Mouse (Mus musculus) cerebellum, postnatal 10 days (tissue): ENCODE data around the gene 2410004B18Rik.
"Not testable (repeated sequence)": the region's sequence is repeated elsewhere in the genome, so short reads cannot be mapped to it uniquely, and the experiment has no call there.

Experiments used
- DNase-seq, 2 experiments: peaks; one replicate each; pipeline ENCODE4 v3.0.0; 2021; ENCODE audit warnings: mixed read lengths in 2 of 2

2410004B18Rik gene

DNA sequence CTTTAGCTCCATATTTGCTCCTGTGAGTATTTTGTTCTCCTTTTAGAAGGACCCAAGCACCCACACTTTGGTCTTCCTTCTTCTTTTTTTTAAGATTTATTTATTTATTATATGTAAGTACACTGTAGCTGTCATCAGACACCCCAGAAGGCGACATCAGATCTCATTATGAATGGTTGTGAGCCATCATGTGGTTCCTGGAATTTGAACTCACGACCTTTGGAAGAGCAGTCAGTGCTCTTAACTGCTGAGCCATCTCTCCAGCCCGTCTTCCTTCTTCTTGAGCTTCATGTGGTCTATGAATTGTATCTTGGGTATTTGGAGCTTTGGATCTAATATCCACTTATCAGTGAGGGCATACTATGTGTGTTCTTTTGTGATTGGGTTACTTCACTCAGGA, 27.8 kb downstream of the 2410004B18Rik start:
- DNase-seq: not testable (repeated sequence)

DNA sequence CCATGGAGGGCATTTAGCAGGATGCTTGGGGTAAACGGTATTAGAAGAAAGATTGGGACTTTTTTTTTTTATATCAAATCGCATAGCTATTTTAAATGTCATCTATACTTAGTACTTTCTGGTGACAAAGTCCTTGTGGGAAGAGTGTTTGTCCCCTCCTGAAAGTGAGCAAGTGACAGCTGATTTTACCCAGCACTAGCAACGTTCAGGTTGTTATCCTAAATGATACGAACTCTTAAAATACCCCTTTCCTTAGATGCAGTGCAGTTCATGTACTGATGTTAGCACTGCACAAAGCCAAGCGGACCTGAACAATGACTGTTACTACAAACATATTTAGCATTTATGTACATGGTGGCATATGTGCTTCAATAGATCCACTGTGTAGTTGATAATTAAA, 29.0 kb downstream of the 2410004B18Rik start:
- no peak for DNase-seq

DNA sequence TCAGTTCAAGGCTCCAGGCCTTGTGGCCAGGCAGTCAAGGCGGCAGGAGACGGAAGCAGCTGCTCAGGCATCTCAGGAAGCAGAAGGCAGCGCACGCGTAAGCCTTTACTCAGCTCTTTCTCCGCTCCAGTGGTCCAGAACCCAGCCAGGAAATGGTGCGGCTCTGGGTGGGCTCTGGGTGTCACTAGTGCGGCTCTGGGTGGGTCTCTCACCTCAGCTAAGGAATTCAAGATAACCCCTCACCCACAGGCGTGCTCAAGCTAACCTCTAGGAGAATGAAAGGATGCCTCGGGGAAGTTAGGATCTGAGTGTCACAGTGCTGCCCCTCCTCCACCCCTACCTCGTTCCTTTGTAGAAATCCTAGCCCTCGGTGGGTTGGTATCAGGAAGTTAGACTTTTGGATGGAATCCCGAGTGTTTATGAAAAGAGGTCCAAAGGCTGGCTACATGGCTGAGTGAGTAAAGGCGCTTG, 31.3 kb downstream of the 2410004B18Rik start:
- no peak for DNase-seq

DNA sequence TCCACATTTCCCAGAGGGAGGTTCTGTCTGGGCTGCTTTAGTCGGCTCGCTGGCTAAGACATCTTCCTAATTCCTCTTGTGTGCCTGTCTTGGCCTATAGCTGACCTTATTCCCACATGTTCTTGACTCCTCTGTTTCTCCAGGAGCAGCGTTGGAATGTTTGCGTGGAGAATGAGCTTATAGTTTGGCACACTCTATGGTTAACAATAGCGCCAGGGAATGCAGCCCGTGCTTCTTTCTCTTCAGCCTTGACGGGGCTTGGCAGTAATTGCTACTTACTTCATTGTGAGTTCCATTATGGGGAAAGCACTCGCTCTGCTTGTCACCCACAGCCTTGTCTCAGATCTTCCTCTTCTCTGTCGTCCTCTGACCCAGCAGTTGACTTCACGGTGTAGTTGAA, 33.7 kb downstream of the 2410004B18Rik start:
- DNase-seq: no peak

DNA sequence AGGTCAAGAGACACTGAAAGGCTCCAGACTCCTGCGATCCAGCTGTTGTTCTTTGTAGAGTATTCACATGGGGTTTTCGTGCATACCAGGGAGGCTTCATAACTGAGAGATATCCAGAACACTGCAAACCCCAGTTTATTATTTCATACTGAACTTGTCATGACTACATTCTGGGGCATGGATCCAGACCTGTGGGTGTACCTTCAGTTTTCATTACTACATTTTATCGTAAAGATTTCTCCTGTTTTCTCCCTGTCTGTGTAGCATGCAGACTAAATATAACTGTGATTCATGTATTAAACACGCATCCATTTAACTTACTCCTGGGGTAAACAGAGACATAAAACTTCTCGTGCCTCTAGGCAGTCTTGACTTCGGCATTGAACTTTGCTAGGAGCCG, 37.2 kb downstream of the 2410004B18Rik start:
- DNase-seq: no peak

DNA sequence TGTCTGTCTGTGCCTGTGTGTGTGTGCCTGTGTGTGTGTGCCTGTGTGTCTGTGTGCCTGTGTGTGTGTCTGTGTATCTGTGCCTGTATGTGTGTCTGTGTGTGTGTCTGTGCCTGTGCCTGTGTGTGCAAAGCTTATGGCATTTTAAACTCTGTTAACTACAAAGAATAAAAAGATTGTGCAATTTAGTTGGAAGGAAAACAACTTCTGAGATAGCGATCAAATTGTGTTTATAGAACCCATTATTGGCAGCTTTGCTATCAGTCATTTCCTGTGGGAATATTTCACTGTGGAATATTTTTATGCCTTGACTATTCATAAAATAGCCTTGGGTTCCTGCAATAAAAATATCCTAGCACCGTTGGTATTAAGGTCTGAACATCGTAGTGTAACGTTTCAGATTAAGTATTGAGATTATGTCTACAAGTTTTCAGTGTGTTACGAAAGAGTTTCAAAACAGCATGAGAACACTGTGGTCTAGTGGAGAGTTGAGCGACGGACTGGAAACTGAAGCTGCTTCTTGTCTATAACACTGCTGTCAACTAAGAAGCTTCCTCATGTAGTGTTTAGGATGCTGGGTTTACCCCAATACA, 47.6 kb downstream of the 2410004B18Rik start:
- no peak for DNase-seq

DNA sequence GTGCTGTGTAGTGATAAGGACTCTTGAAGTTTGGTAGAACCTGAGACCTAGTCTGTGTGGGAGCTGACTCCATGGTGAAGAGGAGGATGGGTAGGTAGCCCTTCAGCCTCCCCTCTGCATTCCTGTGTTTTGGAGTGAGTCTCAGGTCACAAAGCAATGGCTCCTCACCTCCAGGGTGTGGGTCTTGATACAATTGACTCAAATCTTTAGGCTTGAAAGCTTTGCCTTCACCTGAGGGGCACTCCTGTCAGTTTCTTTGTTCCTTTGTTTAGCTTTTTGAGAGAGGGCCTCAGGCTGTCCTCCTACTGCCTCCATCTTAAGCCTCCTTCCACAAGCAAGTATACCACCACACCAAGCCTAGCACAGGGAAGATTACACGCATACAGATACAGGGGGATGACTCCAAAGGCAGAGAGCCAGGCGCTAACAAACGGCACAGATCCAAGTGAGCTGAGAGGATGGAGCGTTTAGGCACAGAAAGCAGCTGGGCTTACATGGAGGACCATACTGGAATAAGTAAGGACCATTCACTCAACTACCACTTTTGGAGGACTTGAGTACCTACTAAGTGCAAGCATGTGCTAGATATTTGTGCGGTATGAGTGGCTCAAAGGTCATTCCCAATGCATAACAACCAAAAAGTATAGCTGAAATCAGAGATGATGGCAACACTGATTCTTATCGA, 48.6 kb downstream of the 2410004B18Rik start:
- peak in 1 of 2 experiments; percentile 16 for DNase-seq

DNA sequence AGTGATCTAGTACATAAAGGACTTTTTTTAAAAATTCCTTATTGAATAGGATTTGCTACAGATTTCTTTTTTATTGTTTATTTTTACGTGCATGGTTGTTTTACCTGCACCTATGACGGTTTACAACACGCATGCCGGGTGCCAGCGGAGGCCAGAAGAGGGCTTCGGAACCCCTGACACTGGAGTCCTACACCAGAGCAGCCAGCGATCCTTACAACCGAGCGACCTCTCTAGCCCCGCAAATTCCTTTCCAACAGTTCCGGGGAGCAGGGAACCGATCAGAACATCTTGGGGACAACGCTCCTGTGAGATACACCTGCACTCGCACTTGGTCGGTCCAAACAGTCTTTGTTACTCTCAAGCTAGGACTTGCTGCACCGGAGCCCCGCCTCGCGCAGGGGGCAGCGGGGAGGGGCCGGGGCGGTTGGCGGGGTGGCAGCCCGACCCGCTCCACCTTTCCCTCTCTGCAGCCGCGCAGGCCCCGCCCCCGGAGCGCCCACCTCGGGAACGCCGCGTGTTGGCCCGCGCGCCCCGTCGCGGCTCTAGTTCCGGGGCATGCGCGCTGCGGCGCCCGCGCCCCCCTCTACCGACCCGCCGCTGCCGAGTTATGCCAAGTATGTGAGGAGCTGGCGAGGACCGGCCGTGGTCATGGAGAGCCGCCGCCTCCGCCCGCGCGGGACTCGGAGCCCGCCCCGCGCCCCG, 49.6 kb downstream of the 2410004B18Rik start, which contains the start of gene Syde2:
Gene Syde2 (plus strand): TSS at position 603 of the 702 bp plus-strand sequence.
- peak; percentile 73 to 79 for DNase-seq

DNA sequence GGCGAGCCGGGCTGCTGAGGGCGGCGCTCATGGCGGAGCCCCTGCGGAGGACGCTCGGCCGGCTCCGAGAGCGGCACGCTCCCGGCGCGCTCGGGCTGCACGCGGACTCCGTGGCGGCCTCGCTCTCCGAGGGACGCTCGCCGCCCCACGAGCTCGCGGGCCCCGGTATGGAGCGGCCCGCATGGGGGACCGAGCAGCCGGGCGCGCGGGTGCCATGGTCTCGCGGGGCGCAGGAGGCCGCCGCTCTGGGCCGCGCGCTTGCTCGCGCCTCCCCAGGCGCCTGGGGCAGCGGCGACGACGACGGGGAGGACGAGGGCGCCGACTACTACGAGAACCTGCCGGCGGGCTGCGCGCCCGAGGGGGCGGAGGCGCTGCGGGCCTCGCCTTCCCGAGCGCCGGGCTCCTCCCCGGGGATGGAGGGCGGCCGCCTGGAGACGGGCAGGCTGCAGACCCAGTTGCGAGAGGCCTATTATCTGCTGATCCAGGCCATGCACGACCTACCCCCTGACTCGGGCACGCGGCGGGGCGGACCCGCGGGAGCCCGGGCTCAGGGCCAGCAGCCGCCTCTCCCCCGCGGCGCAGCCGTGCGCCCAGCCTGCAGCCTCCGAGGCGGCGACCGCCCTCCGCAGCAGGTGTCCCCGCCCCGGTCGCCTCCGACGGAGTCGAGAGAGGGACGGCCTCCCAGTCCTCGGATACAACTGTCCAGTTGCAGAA, 50.3 kb downstream of the 2410004B18Rik start:
- peak; percentile 51 to 64 for DNase-seq

DNA sequence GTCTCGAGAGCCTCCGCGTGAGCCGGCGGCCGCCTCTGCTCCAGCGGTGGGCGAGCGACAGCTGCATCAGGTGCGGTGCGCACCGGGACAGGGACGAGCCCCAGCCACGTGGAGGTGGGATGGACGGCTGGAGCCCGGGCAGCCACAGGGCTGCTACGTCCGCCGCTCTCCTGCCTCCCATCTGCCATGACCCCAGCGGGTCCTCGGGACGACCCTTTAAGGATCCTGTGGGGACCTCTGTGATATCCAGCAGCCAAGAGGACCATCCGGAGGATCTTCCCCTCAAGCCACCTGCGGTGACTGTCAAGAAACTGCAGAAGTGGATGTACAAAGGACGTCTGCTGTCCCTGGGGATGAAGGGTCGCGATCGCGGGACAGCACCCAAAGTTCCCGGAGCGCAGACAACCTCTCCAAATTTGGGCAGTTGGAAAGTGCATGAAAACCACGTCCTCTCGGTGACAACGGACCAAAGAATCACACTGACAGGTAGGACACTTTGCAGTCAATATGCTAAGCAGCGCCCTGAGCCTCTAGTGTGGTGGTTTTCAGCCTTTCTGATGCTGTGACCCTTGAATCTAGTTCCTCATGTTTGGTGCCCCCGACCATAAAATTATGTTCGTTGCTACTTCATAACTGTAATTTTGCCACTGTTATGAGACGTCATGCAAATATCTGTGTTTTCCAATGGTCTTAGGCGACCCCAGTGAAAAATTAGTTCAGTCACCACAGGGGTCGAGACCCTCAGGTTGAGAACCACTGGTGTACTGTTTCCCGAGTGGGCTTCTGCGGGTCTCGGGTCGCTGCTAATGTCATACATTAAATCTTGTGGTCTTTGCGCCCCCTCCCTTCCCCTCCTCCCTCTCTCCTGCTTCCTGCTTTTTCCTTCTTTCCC, 51.1 kb downstream of the 2410004B18Rik start:
- DNase-seq: peak in 1 of 2 experiments; percentile 10

DNA sequence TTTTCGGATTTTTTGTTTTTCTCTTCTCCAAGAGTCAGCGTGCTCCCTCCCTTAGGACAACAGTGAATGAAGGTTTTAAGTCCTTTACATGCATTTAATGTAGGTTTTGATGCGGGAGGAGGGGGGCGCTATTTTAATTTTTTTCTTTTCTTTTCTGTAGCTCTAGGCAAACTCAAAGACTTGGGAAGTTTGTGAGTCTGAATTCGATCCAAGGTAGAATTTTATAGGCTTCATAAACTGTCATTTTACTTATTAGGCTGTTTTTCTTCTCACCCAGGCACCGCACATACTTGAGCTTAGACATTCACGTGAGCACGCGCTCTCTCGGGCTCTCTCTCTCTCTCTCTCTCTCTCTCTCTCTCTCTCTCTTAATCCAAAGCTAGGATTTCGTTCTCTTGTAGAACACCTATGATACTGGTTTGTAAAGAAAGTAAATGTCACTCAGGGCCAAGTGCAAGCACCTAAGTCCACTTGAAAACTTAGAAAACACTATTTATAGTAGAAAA, 51.8 kb downstream of the 2410004B18Rik start:
- peak in 1 of 2 experiments; percentile 7 for DNase-seq

DNA sequence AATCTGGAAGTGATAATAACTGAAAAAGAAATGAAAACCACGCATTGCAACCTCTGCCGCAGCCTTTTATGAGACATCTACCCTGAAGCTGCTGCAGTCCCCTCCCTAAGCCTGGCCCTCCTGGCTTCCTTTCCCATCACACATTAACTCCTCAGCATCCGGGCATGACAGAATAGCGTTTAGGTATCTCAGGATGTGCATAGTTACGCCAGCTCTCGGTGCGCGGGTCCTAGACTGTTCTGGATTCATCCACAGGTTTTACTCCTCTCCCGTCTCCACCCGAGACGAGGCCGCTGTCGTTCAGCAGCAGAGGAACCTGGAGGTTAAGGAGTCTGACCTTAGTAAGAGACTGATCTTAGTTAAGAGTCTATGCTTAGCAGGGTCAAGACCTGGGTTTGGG, 53.3 kb downstream of the 2410004B18Rik start:
- DNase-seq: no peak

DNA sequence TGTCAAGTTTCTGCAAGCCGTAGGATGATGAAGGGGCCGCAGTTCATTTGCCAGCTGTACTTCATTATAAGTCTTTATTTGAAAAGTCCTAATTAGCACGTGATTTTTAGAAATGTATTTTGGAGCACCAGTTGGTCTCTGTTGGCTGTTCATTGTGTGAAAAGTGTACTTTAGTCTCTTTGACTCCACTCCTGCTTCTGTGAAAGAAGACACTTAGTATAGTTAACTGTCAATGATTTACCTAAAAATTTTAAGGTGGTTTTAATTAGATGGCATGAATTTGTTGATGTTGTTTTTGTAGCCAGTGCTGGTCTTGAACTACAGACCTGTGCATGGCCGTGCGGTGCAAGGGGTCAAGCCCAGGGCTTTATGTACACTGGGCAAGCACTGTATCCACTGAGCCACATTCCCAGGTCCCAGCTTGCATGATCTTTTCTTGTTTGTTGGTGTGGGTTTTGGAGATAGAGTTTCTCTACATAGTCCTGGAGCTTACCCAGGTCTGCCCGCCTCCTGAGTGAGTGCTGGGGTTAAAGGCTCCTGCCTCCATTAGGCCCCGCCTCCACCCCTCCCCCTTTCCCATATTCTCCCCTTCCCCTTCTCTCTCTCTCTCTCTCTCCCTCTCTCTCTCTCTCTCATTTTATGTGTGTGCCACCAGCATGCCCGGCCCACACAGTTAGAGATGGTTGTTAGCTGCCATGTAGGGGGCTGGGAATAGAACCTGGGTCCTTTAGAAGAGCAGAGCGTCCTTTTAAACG, 54.3 kb downstream of the 2410004B18Rik start:
- peak in 1 of 2 experiments; percentile 8 for DNase-seq

DNA sequence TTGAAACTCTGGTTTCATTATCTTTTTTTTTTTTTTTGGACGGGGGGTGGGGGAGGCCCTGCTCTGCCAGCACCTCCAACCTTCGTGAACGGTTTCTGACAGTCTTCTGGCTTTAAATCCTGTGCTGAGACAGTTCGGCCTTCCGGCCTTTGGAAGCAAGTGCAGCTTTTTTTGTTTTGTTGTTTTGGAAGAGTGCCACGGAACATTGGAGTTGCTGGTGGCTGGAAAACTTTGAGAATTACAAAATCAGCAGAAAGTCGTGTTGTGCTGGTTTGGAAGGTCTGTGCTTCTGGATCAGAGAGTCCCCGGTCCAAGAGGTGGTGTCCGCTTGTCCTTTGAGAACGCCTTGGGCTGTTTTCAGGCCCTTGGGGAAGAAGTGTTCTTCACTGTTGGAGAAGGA, 55.0 kb downstream of the 2410004B18Rik start:
- peak in 1 of 2 experiments; percentile 11 for DNase-seq

DNA sequence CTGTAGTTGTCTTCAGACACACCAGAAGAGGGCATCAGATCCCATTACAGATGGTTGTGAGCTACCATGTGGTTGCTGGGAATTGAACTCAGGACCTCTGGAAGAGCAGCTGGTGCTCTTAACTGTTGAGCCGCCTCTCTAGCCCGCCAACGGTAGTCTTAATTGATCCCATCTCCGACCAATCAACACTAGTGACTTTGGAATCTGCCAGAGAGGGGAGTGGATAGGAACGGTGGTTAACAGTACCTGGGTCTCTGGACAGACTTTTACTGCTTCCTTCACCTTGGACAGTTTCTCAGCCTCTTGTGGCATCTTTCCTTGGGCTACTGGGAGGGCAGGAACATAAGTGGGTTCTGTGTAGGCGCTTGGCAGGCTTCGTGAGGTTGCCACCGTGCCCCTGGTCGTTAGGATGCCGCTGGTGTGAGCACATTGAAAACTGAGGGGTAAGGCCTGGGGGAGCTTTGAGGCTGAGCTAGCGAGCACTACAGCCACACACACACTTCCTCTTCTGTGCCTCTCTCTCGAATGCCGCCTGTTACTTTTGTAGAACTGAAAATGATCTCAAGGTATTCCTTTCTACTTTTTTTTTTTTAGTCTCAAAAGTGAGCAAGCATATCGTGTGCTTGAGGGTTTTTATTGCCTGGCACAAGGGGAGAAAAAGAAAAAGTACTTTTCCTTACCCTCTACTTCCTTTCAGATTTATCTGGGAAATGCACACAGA, 55.8 kb downstream of the 2410004B18Rik start:
- no peak for DNase-seq
